Mouse (Mus musculus) limb, embryonic 13.5 days (tissue): ENCODE measurements around the gene Sox6. TPM values are rescaled to one million over a fixed set of nuclear protein-coding genes. Genes with fewer than 3 reads are reported as not detected.
A peak's percentile ranks its signal among the peaks of the same experiment; 100 is the strongest.

Source experiments
- ATAC-seq: fragments of 200-750 bp; cut with Nextera tagmentation; 2 replicates; pipeline ENCODE4 v1.8.0; 2017; ENCODE audit warnings: low read depth, moderate number of reproducible peaks, moderate TSS enrichment; ENCODE audit not compliant: low FRiP score
- H3K27ac ChIP-seq: fragments of 300-500 bp; sonication (generic); 2 replicates; pipeline ENCODE4 v1.5.1; 2015; ENCODE audit warnings: inconsistent platforms, mild to moderate bottlenecking, moderate library complexity
- H3K27me3 ChIP-seq: fragments of 300-500 bp; sonication (generic); 2 replicates; pipeline ENCODE4 v1.6.1; 2015; ENCODE audit warnings: mild to moderate bottlenecking, inconsistent platforms
- H3K36me3 ChIP-seq: fragments of 300-500 bp; sonication (generic); 2 replicates; pipeline ENCODE4 v1.6.1; 2015; ENCODE audit warnings: inconsistent platforms, mild to moderate bottlenecking, moderate library complexity
- H3K4me1 ChIP-seq: fragments of 300-500 bp; sonication (generic); 2 replicates; pipeline ENCODE4 v1.6.1; 2015; ENCODE audit warnings: inconsistent platforms
- H3K4me2 ChIP-seq: fragments of 300-500 bp; sonication (generic); replicated peaks from 2 replicates; pipeline ENCODE4 v1.6.1; 2015; ENCODE audit warnings: inconsistent platforms, mild to moderate bottlenecking, moderate library complexity
- H3K4me3 ChIP-seq: fragments of 300-500 bp; sonication (generic); 2 replicates; pipeline ENCODE4 v1.5.1; 2015; ENCODE audit warnings: moderate library complexity, mild to moderate bottlenecking, inconsistent platforms
- H3K9ac ChIP-seq: fragments of 300-500 bp; sonication (generic); 2 replicates; pipeline ENCODE4 v1.6.1; 2015; ENCODE audit warnings: mild to moderate bottlenecking, inconsistent platforms
- H3K9me3 ChIP-seq: fragments of 300-500 bp; sonication (generic); 2 replicates; pipeline ENCODE4 v1.6.1; 2016; ENCODE audit warnings: inconsistent platforms
- WGBS: fragments of 180-500 bp; shearing (Covaris S2); methylation state at CpG from one replicate; pipeline ENCODE4 v1.1.7; 2015; 5-methylcytosine and 5-hydroxymethylcytosine counted together
- polyA plus RNA-seq: library from polyadenylated mRNA; unstranded; fragments of >200 nt; fragmentation: Nextera tagmentation; extraction: Ambion mirVana; gene quantifications from 2 replicates; pipeline ENCODE4 v1.2.1, GENCODE M21; 2015

The Sox6 gene
- polyA plus RNA-seq, 1 experiment from 2014 or later, result 105 TPM

DNA sequence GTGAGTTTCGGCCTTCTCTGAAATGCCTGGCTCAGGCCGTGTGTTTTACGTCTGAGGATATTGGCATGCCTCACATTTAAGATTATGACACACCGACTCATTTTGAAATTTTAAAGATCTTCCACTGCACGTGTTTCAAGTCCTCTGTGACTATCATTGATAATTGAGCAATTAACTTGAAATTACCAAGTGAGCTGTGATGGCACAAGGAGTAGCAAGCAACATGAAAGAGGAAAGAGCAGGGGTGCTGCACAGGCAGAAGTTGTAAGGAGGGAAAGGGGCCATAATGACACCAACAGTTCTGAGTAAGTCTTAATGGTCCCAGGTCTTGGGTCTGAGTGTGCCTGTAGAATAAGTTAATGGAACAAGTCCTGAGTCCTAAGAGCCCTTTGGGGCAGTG lies 99.3 kb downstream of the Sox6 start:
- no peak overlapping the region for H3K27ac ChIP-seq
- peaks cover 42% of the 10 kb centered on the region for H3K4me1 ChIP-seq
- no peak overlapping the region for H3K4me3 ChIP-seq
- no peaks in the 10 kb centered on the region for H3K9me3 ChIP-seq
- H3K4me2 ChIP-seq, result no peak overlapping the region
- H3K27me3 ChIP-seq, result no peaks in the 10 kb centered on the region
- 59% methylated on average over 5 of the region's 5 CpGs for WGBS
- peaks cover 10% of the 10 kb centered on the region; the same call in 1 of the 2 replicates for H3K36me3 ChIP-seq
- ATAC-seq, result no peak
- no peak overlapping the region for H3K9ac ChIP-seq

DNA sequence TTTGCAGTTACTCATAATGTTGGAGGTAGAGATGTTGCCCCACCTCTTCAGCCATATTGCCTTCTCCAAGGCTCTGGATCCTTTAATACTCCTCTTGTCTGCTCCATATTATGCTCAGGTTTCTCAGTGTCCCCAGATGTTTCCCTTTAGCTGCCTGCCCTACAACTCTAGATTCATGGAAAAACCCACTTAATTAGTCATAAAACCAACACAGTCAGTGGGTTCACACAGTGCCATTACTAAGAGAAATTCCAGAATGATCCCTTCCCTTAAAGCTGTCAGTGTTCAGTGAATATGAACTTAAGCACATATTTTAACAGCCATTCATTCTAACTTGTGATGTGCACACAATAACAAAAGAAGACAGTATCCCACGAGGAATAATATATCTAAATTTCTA lies 101.7 kb downstream of the Sox6 start:
- no peak overlapping the region for H3K4me2 ChIP-seq
- H3K4me1 ChIP-seq, result peaks cover 41% of the 10 kb centered on the region
- no peaks in the 10 kb centered on the region for H3K9me3 ChIP-seq
- no peak overlapping the region for H3K27ac ChIP-seq
- no peaks in the 10 kb centered on the region for H3K27me3 ChIP-seq
- peaks cover 5% of the 10 kb centered on the region; the same call in 1 of the 2 replicates for H3K36me3 ChIP-seq
- no peak; the same call in 1 of the 2 replicates for ATAC-seq
- 48% methylated on average over 1 of the region's 1 CpGs for WGBS
- H3K9ac ChIP-seq, result no peak overlapping the region
- H3K4me3 ChIP-seq, result no peak overlapping the region

DNA sequence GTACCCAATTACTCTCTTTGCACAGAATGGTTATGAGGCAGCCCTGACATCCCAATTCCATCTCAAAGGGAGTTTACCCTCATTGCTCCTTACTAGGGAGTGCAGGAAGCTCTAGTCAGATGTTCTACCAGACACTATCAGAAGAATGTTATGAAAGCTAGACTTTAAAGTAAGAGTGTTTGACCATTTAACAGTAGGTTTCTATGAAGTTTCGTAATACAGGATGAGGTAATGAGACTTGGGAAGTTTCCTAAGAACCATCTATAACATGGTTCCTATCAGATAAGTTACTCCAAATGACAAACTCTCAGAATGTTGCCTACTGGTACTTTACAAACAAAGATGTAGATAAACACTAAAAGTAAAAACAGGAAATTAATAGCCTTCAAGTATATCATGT lies 123.3 kb downstream of the Sox6 start:
- Histone ChIP-seq H3K4me3 (no peak overlapping the region), H3K4me1 (peaks cover 9% of the 10 kb centered on the region), H3K27ac (no peak overlapping the region), H3K36me3 (no peaks in the 10 kb centered on the region), H3K4me2 (no peak overlapping the region), H3K27me3 (peaks cover 8% of the 10 kb centered on the region; the same call in 1 of the 2 replicates), H3K9me3 (no peaks in the 10 kb centered on the region), H3K9ac (no peak overlapping the region)
- 90% methylated on average over 1 of the region's 1 CpGs for WGBS
- no peak for ATAC-seq

DNA sequence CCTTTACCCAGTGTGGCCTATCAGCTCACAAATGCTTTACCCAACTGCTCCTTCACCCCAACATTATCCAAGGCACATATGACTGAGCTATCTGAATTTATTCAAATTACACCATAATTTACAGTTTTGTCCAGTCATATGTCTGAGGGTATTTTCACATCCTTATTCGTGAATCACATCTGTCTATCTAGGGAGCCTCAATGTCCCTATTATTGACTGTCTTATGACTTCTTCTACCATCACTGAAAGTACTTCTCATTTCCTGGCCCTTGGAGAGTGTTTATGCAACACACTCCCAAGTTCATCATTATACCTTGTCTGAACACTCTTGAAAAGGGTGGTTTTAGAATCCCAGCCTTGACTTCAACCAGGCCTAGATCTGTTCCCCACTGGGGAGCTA lies 128.3 kb downstream of the Sox6 start:
- H3K4me1 ChIP-seq, result 0 out of 2 replicates have a peak, but pooled peaks cover 3% of the 10 kb centered on the region
- 95% methylated on average over 1 of the region's 1 CpGs for WGBS
- H3K4me3 ChIP-seq, result no peak overlapping the region
- H3K9me3 ChIP-seq, result no peaks in the 10 kb centered on the region
- no peak overlapping the region for H3K9ac ChIP-seq
- H3K27ac ChIP-seq, result no peak overlapping the region
- no peak overlapping the region for H3K4me2 ChIP-seq
- peaks cover 3% of the 10 kb centered on the region; the same call in 1 of the 2 replicates for H3K36me3 ChIP-seq
- 0 out of 2 replicates have a peak, but pooled peaks cover 5% of the 10 kb centered on the region for H3K27me3 ChIP-seq
- no peak for ATAC-seq

DNA sequence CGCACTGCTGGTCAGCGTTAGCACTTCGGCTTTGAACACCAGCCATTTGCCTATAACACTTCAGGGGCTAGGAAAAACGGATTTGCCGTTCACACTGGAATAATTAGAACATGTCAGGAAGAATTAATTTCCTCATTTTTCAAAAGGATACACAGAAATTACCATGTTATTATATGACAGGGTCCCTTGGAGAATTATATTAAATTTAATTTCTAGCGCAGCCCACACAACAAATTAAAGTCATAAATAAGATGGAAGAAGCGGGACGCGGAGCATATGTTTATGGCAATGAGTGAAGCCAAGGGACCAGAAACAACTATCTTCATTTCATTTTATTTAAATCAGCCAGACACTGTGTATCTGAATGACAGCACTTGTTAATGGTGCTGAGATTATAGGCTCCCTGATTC lies 133.8 kb downstream of the Sox6 start:
- peaks cover 11% of the 10 kb centered on the region; the same call in 1 of the 2 replicates for H3K4me1 ChIP-seq
- no peak overlapping the region for H3K4me2 ChIP-seq
- peaks cover 3% of the 10 kb centered on the region; the same call in 1 of the 2 replicates for H3K36me3 ChIP-seq
- no peak overlapping the region for H3K4me3 ChIP-seq
- whole genome bisulfite sequencing, result 31% methylated on average over 9 of the region's 9 CpGs
- no peak overlapping the region for H3K27ac ChIP-seq
- no peak overlapping the region for H3K9ac ChIP-seq
- peaks cover 19% of the 10 kb centered on the region for H3K27me3 ChIP-seq
- H3K9me3 ChIP-seq, result no peaks in the 10 kb centered on the region
- no peak for ATAC-seq

DNA sequence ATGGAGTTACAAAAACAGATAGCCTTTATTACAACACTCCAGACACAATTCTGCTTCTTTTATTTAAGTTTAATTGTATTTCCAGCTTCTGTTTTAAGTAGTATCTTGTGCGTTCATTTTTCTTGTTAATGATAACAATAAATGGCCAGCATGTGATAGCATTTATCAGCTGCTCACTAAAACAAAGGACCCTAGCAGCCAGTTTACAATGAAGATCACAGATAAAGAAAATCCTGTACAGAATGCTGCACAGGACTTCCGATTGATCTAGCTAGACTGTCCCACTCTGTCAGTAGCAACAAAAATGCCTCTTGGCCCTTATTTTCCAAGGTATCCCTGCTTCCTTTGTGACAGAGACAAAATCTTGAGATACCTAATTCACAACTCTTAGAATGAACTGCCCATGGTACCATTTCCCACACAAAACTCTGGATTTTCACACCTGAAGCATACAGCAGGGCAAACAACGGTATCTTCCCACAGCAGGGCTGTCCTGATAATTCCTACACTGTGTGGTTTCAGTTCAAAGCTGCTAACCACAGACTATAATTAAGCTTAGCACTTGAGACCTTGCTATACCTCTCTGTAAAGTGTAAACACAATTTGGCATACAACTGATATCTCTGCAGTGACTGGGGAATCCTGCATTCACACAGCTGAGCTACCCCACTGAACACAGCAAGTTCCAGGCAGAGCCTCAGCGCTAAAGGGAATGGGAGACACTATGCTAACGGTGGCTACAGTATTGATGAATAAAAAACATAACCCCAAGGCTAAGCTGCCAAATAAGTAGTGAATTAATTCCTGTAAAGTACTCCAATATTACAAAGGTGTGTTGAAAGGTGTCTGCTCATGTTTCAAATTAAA lies 134.4 kb downstream of the Sox6 start:
- WGBS, result 43% methylated on average over 5 of the region's 5 CpGs
- H3K4me1 ChIP-seq, result peaks cover 11% of the 10 kb centered on the region; the same call in 1 of the 2 replicates
- H3K27ac ChIP-seq, result no peak overlapping the region
- no peak for ATAC-seq
- no peak overlapping the region for H3K9ac ChIP-seq
- H3K4me2 ChIP-seq, result no peak overlapping the region
- no peaks in the 10 kb centered on the region for H3K9me3 ChIP-seq
- no peak overlapping the region for H3K4me3 ChIP-seq
- peaks cover 19% of the 10 kb centered on the region for H3K27me3 ChIP-seq
- peaks cover 3% of the 10 kb centered on the region; the same call in 1 of the 2 replicates for H3K36me3 ChIP-seq

DNA sequence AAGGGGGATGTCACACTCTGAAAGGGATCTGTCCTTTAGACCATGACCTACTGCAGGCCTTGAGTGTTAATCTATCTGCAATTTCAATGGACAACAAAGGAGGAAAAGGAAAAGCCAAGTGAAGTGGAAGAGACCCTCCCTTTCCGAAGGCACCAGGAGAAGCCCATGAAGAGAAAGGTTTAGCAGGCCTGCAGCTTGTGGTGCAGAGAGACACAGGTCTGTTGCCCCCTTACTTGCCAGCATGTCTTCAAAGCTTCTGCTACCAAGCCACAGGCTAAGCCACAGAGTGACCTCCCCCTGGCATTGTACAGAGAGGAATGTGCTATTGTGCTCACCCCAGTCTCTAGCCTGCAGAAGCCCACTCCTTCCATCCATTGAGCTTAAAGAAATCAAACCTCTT lies 135.2 kb downstream of the Sox6 start:
- H3K27me3 ChIP-seq, result peaks cover 19% of the 10 kb centered on the region
- no peak for ATAC-seq
- 79% methylated on average over 1 of the region's 1 CpGs for WGBS

DNA sequence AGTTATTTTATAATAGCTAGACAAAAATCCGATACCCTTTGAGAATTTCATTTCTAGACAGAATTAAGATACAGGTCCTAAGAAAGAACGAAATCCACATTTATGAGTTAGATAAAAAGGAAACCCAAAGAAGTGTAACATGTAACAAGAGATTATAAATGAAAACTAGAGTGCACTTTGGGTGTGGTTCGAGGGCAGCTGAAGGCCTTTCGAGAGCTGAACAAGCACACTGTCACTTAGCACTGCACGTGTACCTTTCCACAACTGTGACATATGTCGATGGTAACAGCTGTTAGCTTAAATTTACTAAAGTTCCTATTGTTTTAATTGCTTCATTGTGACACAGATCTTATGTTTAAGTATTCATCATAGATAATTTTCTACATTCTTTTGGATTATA lies 142.8 kb downstream of the Sox6 start:
- no peak overlapping the region for H3K27ac ChIP-seq
- no peaks in the 10 kb centered on the region for H3K36me3 ChIP-seq
- peaks cover 24% of the 10 kb centered on the region for H3K27me3 ChIP-seq
- H3K4me3 ChIP-seq, result no peak overlapping the region
- no peak for ATAC-seq
- H3K4me2 ChIP-seq, result no peak overlapping the region
- peaks cover 7% of the 10 kb centered on the region; the same call in 1 of the 2 replicates for H3K4me1 ChIP-seq
- no peaks in the 10 kb centered on the region for H3K9me3 ChIP-seq
- WGBS, result 75% methylated on average over 6 of the region's 6 CpGs
- H3K9ac ChIP-seq, result no peak overlapping the region

More for the DNA sequence above, 135.2 kb downstream of the Sox6 start:
- Histone ChIP-seq H3K27ac (no peak overlapping the region), H3K4me1 (peaks cover 11% of the 10 kb centered on the region; the same call in 1 of the 2 replicates), H3K9ac (no peak overlapping the region), H3K36me3 (peaks cover 3% of the 10 kb centered on the region; the same call in 1 of the 2 replicates), H3K4me3 (no peak overlapping the region), H3K4me2 (no peak overlapping the region), H3K9me3 (no peaks in the 10 kb centered on the region)

DNA sequence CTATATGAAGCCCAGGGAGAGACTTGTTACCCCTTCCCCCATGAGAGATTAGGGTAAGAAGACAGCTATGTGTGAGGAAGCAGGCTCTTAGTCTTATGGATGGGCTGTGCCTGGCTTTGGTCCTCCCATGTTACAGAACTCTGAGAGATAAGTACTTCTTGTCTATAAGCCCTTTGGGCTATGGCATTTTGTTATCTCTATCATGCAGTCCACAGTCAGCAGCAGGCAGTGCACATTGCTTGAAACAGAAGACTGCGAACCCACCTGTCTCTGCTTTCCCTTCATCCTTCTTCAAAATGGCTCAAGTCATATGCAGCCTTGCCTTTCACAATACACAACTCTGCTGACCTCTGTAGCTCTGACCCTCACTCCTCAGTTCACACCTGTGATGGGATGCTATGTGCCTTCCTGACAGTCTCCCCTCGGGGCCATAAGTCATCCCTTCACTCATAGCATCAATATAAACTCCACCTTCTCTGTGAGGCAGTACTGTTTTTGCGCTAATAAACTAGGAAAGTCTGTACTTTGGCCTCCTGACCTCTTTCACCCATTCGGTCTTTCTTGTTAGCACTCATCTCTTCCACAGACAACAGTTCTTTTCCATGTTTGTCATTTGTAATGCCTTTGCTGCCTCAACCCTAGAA lies 143.4 kb downstream of the Sox6 start:
- Histone ChIP-seq H3K36me3 (no peaks in the 10 kb centered on the region), H3K4me1 (peaks cover 10% of the 10 kb centered on the region), H3K27ac (no peak overlapping the region), H3K4me3 (no peak overlapping the region), H3K4me2 (no peak overlapping the region), H3K27me3 (peaks cover 23% of the 10 kb centered on the region), H3K9me3 (no peaks in the 10 kb centered on the region), H3K9ac (no peak overlapping the region)
- ATAC-seq, result no peak
- 79% methylated on average over 4 of the region's 4 CpGs for WGBS

DNA sequence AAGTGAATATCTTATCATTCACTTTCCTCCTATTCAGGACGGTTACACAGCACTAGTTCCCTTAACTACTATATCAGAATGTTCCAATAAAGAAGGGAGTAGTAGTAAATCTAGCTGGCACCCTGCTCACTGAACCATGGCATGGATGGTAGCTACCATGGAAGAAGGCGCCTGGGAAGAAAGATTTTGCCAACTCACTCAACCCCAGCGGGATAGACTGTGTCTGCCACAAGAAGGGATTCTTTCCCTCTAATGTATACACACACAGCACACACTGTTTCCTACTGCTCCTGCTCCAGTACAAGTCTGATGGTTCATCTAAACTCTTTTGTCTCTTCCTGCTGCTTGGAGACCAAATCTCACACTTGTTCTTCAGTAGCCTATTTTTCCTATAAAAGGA lies 147.1 kb downstream of the Sox6 start:
- Histone ChIP-seq H3K4me1 (peaks cover 14% of the 10 kb centered on the region), H3K36me3 (no peaks in the 10 kb centered on the region), H3K4me3 (no peak overlapping the region), H3K27me3 (peaks cover 18% of the 10 kb centered on the region), H3K9me3 (no peaks in the 10 kb centered on the region), H3K27ac (no peak overlapping the region), H3K4me2 (no peak overlapping the region), H3K9ac (no peak overlapping the region)
- 79% methylated on average over 3 of the region's 3 CpGs for WGBS
- no peak for ATAC-seq

DNA sequence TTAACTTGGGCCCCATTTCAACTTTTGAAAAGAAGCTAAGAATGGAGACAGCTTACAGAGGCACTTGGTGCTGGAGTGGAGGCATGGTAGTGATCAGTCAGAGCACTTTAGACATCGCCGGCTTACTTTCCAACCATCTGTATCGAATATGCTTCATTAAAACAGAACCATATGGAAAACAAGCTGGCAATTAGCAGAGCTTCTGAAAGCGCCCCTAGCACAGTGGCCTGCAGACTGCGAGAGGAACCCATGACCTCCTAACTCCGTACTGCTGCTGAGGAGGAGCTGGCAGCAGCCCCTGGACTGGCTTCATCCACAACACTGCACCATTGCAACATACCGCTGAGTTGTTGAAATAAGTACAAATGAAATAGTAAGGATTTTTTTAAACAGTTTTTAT lies 148.7 kb downstream of the Sox6 start:
- ATAC-seq, result 0 out of 2 replicates have a peak, but pooled peaks have one; percentile 48
- H3K4me3 ChIP-seq, result no peak overlapping the region
- no peak overlapping the region for H3K27ac ChIP-seq
- no peak overlapping the region for H3K4me2 ChIP-seq
- peaks cover 14% of the 10 kb centered on the region for H3K4me1 ChIP-seq
- no peaks in the 10 kb centered on the region for H3K36me3 ChIP-seq
- 24% methylated on average over 7 of the region's 7 CpGs for WGBS
- peaks cover 12% of the 10 kb centered on the region for H3K27me3 ChIP-seq
- H3K9me3 ChIP-seq, result no peaks in the 10 kb centered on the region
- H3K9ac ChIP-seq, result no peak overlapping the region

DNA sequence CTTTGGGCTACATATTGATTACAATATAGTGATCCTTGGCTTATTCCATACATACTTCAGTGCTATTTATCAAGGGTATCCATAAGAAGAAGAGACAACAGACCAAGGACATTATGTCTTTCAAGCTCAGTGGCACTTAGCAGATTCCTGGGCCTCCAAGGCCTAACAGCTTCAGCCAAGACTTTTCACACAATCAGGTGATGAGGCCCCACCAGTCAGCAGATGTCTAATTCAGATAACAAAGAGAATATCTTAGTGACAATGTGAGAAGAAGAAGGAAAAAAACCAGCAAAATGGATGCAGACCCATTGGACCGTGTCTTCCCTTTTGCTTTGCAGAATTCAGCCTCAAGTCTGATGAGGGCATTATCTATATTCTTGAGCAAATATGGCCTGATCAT lies 150.0 kb downstream of the Sox6 start:
- H3K27ac ChIP-seq, result no peak overlapping the region
- 95% methylated on average over 1 of the region's 1 CpGs for WGBS
- no peak for ATAC-seq
- H3K4me1 ChIP-seq, result peaks cover 8% of the 10 kb centered on the region
- H3K27me3 ChIP-seq, result 0 out of 2 replicates have a peak, but pooled peaks cover 3% of the 10 kb centered on the region
- H3K36me3 ChIP-seq, result no peaks in the 10 kb centered on the region
- H3K4me3 ChIP-seq, result no peak overlapping the region
- no peaks in the 10 kb centered on the region for H3K9me3 ChIP-seq
- H3K4me2 ChIP-seq, result no peak overlapping the region
- H3K9ac ChIP-seq, result no peak overlapping the region
